Mouse (Mus musculus) forebrain, embryonic 11.5 days (tissue): Measurements from ENCODE around the gene Cep85l. TPM values are rescaled to one million over a fixed set of nuclear protein-coding genes. Genes with fewer than 3 reads are reported as not detected.

ENCODE experiments used
- ATAC-seq: fragments of 200-750 bp; cut with Nextera tagmentation; replicated peaks from 2 replicates; pipeline ENCODE4 v1.8.0; 2017; ENCODE audit warnings: moderate TSS enrichment; ENCODE audit not compliant: low FRiP score
- DNase-seq: peaks from one replicate; pipeline ENCODE4 v3.0.0-alpha.2; 2017; ENCODE audit warnings: low spot score
- H3K27ac ChIP-seq: fragments of 300-500 bp; sonication (generic); 2 replicates; pipeline ENCODE4 v1.5.1; 2014; ENCODE audit warnings: low read depth, low read length
- H3K27me3 ChIP-seq: fragments of 300-500 bp; sonication (generic); 2 replicates; pipeline ENCODE4 v1.6.1; 2014; ENCODE audit warnings: mild to moderate bottlenecking, low read length, mixed read lengths; ENCODE audit not compliant: control insufficient read depth, insufficient read depth
- H3K36me3 ChIP-seq: fragments of 300-500 bp; sonication (generic); 2 replicates; pipeline ENCODE4 v1.6.1; 2014; ENCODE audit warnings: mild to moderate bottlenecking, low read length, moderate library complexity, mixed read lengths; ENCODE audit not compliant: control insufficient read depth, insufficient read depth
- H3K4me1 ChIP-seq: fragments of 300-500 bp; sonication (generic); replicated peaks from 2 replicates; pipeline ENCODE4 v1.6.1; 2014; ENCODE audit warnings: low read length, mixed read lengths; ENCODE audit not compliant: control insufficient read depth, insufficient read depth
- H3K4me2 ChIP-seq: fragments of 300-500 bp; sonication (generic); 2 replicates; pipeline ENCODE4 v1.6.1; 2014; ENCODE audit warnings: low read depth, mild to moderate bottlenecking, low read length, moderate library complexity, mixed read lengths; ENCODE audit not compliant: severe bottlenecking
- H3K4me3 ChIP-seq: fragments of 300-500 bp; sonication (generic); 2 replicates; pipeline ENCODE4 v1.5.1; 2014; ENCODE audit warnings: low read depth, low read length
- H3K9ac ChIP-seq: fragments of 300-500 bp; sonication (generic); 2 replicates; pipeline ENCODE4 v1.6.1; 2014; ENCODE audit warnings: low read length
- H3K9me3 ChIP-seq: fragments of 300-500 bp; sonication (generic); 2 replicates; pipeline ENCODE4 v1.6.1; 2016; ENCODE audit warnings: low read length, mixed read lengths; ENCODE audit not compliant: control insufficient read depth
- WGBS: fragments of 180-500 bp; shearing (Covaris S2); extraction: QIAGEN DNeasy Blood & Tissue Kit; methylation state at CpG from one replicate; pipeline ENCODE4 v1.1.7; 2014; 5-methylcytosine and 5-hydroxymethylcytosine counted together
- polyA plus RNA-seq: library from polyadenylated mRNA; unstranded; fragments of >200 nt; fragmentation: Nextera tagmentation; extraction: Ambion mirVana; gene quantifications from 2 replicates; pipeline ENCODE4 v1.2.1, GENCODE M21; 2014

Gene Cep85l
- polyA plus RNA-seq, 1 experiment from 2014 or later: 4.8 TPM

DNA sequence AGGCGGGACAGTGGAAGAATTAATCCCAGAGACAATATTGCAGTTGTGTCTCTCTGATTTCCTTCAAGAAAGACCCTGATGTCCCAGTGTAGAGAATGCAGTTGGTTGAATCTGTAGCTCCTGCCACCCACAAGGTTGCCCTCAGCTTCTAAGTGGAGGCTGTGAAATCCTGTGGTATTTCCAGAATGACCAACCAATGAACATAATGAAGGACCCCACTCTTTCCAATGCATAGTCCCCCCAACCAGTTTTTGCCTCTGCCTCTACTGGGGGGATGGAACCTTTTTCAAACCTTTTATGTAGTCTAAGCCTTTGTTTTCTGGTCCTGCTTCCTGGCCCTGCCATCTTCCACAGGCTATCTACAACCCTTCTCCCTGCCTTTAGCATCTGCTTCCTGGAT is 5.1 kb upstream of the Cep85l start:
- no peak overlapping the region for H3K4me2 ChIP-seq
- no peak overlapping the region for H3K9ac ChIP-seq
- no peak overlapping the region for H3K27ac ChIP-seq
- no peaks in the 10 kb centered on the region for H3K4me1 ChIP-seq
- H3K27me3 ChIP-seq: no peaks in the 10 kb centered on the region
- H3K9me3 ChIP-seq: no peaks in the 10 kb centered on the region
- ATAC-seq (no peak), DNase-seq (no peak)
- H3K36me3 ChIP-seq: no peaks in the 10 kb centered on the region
- 100% methylated on average over 1 of the region's 1 CpGs for WGBS
- H3K4me3 ChIP-seq: no peak overlapping the region

DNA sequence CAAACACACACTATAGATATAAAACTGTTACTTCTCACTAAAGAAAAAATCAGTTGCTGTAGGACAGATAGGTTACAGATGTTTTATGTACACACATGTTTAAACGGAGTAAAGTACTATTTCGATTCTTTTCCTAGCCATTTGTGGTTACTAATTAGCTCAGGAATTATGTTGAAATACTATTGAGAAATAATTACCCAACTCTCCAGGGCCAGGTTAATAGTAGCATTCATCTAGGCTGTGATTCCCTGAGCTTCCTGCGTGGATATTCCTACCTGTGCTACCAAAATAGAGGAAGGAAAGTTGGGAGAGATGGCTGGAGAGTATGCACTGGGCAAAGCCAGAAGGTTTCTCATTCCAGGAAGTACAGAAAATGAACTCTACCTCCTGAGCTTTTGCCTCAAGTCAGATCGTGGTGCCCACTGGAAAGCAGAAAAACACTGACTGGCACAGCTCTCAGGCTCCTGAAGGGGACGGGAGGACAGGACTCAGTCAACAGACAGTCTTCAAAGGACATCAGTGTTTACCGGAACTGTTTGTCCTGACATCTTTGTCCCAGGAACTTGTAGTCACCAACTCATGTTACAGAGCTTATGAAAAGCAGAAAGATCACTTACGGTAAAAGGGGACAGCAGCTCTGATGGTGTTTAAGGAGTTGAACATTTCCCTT is 3.1 kb upstream of the Cep85l start:
- Histone ChIP-seq H3K27ac (no peak overlapping the region), H3K4me2 (no peak overlapping the region), H3K4me3 (no peak overlapping the region), H3K27me3 (no peaks in the 10 kb centered on the region), H3K4me1 (no peaks in the 10 kb centered on the region), H3K9me3 (no peaks in the 10 kb centered on the region), H3K9ac (no peak overlapping the region), H3K36me3 (no peaks in the 10 kb centered on the region)
- no peak for ATAC-seq
- WGBS: 75% methylated on average over 7 of the region's 7 CpGs
- no peak for DNase-seq

DNA sequence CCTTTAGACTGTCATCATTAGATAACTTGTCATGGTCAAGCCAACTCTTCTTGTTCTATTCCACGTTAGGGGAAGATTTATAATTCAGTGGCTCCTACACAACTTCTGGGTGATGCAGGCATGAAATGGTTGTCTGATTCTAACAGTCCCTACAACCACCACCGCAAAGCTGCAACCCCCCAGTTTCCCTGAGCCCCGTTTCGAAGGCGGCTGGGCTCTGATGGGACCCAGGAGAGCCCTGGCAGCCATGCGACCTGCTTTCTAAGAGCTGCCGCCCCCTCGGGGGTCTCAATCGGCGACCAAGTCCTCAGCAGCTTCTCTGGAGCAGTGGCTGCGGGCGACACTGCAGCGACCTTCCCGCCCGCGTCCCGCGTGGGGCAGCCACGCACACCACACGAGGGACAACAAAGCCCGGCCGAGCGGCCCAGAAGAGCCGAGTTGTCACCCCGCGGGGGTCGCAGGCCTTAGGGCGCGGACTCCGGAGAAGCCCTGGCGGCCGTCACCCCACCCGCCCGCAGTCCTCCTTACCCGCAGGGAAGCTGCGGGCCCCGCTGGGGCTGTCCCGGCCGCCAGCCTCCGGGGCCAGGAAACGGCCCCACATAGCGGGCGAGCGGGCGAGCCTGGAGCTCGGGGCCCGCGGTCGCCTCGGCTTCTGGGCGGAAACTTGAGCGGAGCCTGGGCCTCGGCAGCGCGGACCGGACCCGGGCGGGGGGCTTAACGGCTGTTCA is 602 bp downstream of the Cep85l start:
- under 1% methylated on average over 59 of the region's 59 CpGs for WGBS
- DNase-seq: peak; percentile 83

DNA sequence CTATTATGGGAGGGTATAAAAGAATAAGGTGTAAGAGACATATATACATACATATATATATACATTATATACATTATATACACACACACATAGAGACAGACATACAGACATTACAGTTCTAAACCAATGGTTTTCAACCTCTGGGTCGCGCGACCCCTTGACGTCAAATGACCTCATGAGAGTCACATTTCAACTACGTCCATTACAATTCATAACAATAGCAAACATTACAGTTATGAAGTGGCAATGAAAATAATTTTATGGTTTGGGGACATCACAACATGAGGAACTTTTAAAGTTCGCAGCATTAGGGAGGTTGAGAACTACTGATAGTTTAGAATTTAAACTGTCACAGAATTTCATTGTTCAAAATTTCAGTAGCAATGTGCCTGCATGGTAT is 1.5 kb downstream of the Cep85l start:
- H3K27me3 ChIP-seq: no peaks in the 10 kb centered on the region
- no peaks in the 10 kb centered on the region for H3K36me3 ChIP-seq
- H3K9ac ChIP-seq: peak overlapping the region; percentile 96
- H3K4me3 ChIP-seq: peak overlapping the region; percentile 90
- no peaks in the 10 kb centered on the region for H3K4me1 ChIP-seq
- no peaks in the 10 kb centered on the region for H3K9me3 ChIP-seq
- no peak overlapping the region for H3K27ac ChIP-seq
- H3K4me2 ChIP-seq: peak overlapping the region; percentile 79; the same call in 1 of the 2 replicates
- 85% methylated on average over 6 of the region's 6 CpGs for WGBS
- DNase-seq (no peak), ATAC-seq (no peak)

More for the DNA sequence above, 602 bp downstream of the Cep85l start:
- Histone ChIP-seq H3K27me3 (no peaks in the 10 kb centered on the region), H3K9me3 (no peaks in the 10 kb centered on the region), H3K4me2 (peak overlapping the region; percentile 79), H3K36me3 (no peaks in the 10 kb centered on the region), H3K4me1 (no peaks in the 10 kb centered on the region), H3K27ac (peak overlapping the region; percentile 90), H3K4me3 (peak overlapping the region; percentile 90), H3K9ac (peak overlapping the region; percentile 96)
- ATAC-seq: peak; percentile 82

DNA sequence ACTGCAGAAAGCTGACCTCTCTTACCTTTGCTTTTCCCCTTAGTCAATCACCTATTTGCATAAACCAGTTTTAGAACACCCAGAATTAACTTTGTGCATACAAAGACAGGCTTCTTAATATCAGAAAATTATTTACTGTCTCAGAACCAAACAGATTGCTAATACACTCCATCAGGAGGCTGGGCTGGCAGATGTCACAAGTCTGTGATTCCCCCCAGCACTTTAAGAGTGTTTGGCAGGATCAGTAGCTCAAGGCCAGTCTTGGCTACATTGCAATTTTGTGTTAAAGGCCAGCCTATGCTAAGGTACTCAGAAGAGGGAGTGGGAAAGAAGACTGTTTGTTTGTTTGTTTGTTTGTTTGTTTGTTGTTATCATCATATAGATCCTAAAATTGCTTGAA is 2.7 kb downstream of the Cep85l start:
- Histone ChIP-seq H3K9me3 (no peaks in the 10 kb centered on the region), H3K4me3 (no peak overlapping the region), H3K4me1 (no peaks in the 10 kb centered on the region), H3K36me3 (no peaks in the 10 kb centered on the region), H3K4me2 (no peak overlapping the region), H3K27me3 (no peaks in the 10 kb centered on the region), H3K9ac (no peak overlapping the region), H3K27ac (no peak overlapping the region)
- no peak for DNase-seq
- no peak for ATAC-seq

DNA sequence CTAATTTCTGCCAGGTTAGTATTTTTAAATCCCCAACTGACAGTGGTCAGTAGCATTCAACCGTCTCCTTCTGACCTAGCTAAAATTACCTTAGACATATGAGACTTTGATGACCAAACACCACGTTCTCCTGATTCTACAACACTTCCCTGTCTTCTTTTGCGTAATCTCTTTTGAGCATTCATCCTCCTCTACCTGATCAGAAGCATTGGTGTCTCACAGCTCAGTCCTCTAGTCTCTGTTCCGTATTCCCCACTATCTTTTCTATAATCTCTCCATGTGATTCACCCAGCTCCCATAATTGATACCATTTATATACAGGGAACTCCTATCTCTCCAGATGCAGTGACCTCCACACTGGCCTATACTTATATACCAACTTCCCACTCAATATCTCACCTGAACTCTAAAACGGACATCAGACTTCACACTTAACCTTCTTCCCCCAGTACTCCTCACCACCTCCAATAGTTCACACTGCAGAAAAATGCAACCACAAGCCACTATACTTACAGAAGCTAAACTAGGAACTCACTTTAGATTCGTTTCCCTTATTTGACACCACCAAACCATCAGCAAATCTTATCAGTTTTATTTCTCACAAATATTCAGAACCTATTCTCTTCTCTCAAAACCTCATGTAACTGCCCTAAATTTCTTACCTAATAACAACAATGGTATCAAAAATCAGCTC is 5.7 kb downstream of the Cep85l start:
- Histone ChIP-seq H3K4me2 (no peak overlapping the region), H3K27me3 (no peaks in the 10 kb centered on the region), H3K9ac (no peak overlapping the region), H3K4me3 (no peak overlapping the region), H3K9me3 (peaks cover 3% of the 10 kb centered on the region; the same call in 1 of the 2 replicates), H3K4me1 (no peaks in the 10 kb centered on the region), H3K36me3 (no peaks in the 10 kb centered on the region), H3K27ac (no peak overlapping the region)
- no peak for ATAC-seq
- DNase-seq: no peak
- WGBS: 87% methylated on average over 6 of the region's 6 CpGs

DNA sequence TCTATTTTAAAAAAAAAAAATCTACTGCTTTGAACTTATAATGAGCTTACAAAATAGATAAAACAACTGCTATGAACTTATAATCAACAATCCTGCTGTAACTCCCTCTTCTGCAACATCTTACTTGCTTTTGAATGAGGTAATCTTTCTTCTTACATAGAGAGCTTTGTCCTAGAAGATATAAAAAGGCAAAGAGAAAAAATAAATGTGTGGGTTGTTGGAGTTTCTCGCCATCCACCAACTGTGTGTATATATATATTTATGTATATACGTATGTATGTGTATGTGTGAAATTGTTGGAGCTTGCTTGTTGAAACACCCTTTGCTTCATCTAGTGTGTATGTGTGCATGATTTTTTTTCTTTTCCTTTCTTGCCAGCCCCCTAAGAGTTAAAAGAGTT is 12.5 kb downstream of the Cep85l start:
- DNase-seq: no peak
- no peaks in the 10 kb centered on the region for H3K4me1 ChIP-seq
- ATAC-seq: no peak
- no peak overlapping the region for H3K9ac ChIP-seq
- H3K4me3 ChIP-seq: no peak overlapping the region
- no peak overlapping the region for H3K4me2 ChIP-seq
- no peaks in the 10 kb centered on the region for H3K27me3 ChIP-seq
- no peaks in the 10 kb centered on the region for H3K36me3 ChIP-seq
- 98% methylated on average over 2 of the region's 2 CpGs for WGBS
- H3K9me3 ChIP-seq: peaks cover 3% of the 10 kb centered on the region; the same call in 1 of the 2 replicates
- no peak overlapping the region for H3K27ac ChIP-seq

DNA sequence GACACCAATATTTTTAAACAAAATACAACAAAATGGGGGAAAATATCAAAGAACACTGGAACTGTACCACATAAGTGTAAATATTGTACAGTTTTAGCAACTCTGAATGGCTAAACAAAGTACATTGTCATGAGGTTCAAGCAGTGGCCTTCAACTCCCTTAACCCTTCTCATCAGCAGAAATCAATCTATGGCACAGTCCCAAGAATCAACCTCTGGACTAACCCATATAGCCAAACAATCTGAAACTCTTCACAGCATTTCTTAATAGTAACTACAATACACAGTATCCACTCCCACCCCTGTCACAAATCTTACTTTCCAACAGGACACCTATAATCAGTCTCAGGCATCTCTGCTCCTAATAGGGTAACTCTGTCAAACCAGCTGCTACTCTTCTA is 15.4 kb downstream of the Cep85l start:
- DNase-seq: no peak
- ATAC-seq: no peak
- no peak overlapping the region for H3K4me3 ChIP-seq

More for the DNA sequence above, 15.4 kb downstream of the Cep85l start:
- no peaks in the 10 kb centered on the region for H3K36me3 ChIP-seq
- H3K27me3 ChIP-seq: no peaks in the 10 kb centered on the region
- no peak overlapping the region for H3K4me2 ChIP-seq
- no peak overlapping the region for H3K27ac ChIP-seq
- no peaks in the 10 kb centered on the region for H3K4me1 ChIP-seq
- H3K9ac ChIP-seq: no peak overlapping the region
- no peaks in the 10 kb centered on the region for H3K9me3 ChIP-seq
